Mouse (Mus musculus) hindbrain, postnatal 0 days (tissue): Measurements from ENCODE around the gene Psmd13. TPM values are rescaled to one million over a fixed set of nuclear protein-coding genes. Genes with fewer than 3 reads are reported as not detected.

Experiments used
- ATAC-seq: fragments of 200-750 bp; cut with Nextera tagmentation; 2 replicates; pipeline ENCODE4 v1.8.0; 2017; ENCODE audit warnings: mild to moderate bottlenecking, moderate TSS enrichment, moderate library complexity
- DNase-seq: peaks from one replicate; pipeline ENCODE4 v3.0.0-alpha.2; 2015; ENCODE audit warnings: low spot score
- H3K27ac ChIP-seq: fragments of 300-500 bp; sonication (generic); 2 replicates; pipeline ENCODE4 v1.5.1; 2014; ENCODE audit warnings: mild to moderate bottlenecking
- H3K27me3 ChIP-seq: fragments of 300-500 bp; sonication (generic); 2 replicates; pipeline ENCODE4 v1.6.1; 2014; ENCODE audit warnings: low read length, mixed read lengths; ENCODE audit not compliant: insufficient read depth
- H3K36me3 ChIP-seq: fragments of 300-500 bp; sonication (generic); 2 replicates; pipeline ENCODE4 v1.6.1; 2014; ENCODE audit warnings: low read length, mixed read lengths; ENCODE audit not compliant: insufficient read depth
- H3K4me1 ChIP-seq: fragments of 300-500 bp; sonication (generic); 2 replicates; pipeline ENCODE4 v1.6.1; 2014; ENCODE audit warnings: antibody characterized with exemption, low read length, mixed read lengths; ENCODE audit not compliant: insufficient read depth
- H3K4me2 ChIP-seq: fragments of 300-500 bp; sonication (generic); 2 replicates; pipeline ENCODE4 v1.6.1; 2014; ENCODE audit warnings: low read depth, mild to moderate bottlenecking, low read length, moderate library complexity, mixed read lengths
- H3K4me3 ChIP-seq: fragments of 300-500 bp; sonication (generic); 2 replicates; pipeline ENCODE4 v1.5.1; 2014; ENCODE audit warnings: low read length
- H3K9ac ChIP-seq: fragments of 300-500 bp; sonication (generic); replicated peaks from 2 replicates; pipeline ENCODE4 v1.6.1; 2014; ENCODE audit warnings: mild to moderate bottlenecking, low read length, moderate library complexity, mixed read lengths
- H3K9me3 ChIP-seq: fragments of 300-500 bp; sonication (generic); 2 replicates; pipeline ENCODE4 v1.6.1; 2016; ENCODE audit warnings: low read length, mixed read lengths
- CTCF ChIP-seq: IDR thresholded peaks from 2 replicates; pipeline ENCODE4 v1.5.1; 2016; ENCODE audit warnings: antibody characterized with exemption, control low read depth, low read depth
- WGBS: fragments of 180-500 bp; shearing (Covaris S2); extraction: QIAGEN DNeasy Blood & Tissue Kit; methylation state at CpG from one replicate; pipeline ENCODE4 v1.1.7; 2014; 5-methylcytosine and 5-hydroxymethylcytosine counted together
- polyA plus RNA-seq: library from polyadenylated mRNA; unstranded; fragments of >200 nt; fragmentation: Nextera tagmentation; extraction: Ambion mirVana; gene quantifications from 2 replicates; pipeline ENCODE4 v1.2.1, GENCODE M21; 2015
- total RNA-seq: library from RNA; depleted of rRNA; stranded (reverse); fragments of >200 nt; gene quantifications from 2 replicates; pipeline ENCODE4 v1.2.3, GENCODE M21; 2014; rRNA removed

The Psmd13 gene
- 104 and 113 TPM in 2 replicates for total RNA-seq
- polyA plus RNA-seq, result 259 and 275 TPM in 2 replicates

GRCm38 (mm10) chr7:140881696-140882468, at the start of gene Psmd13, which contains the start of gene Sirt3:
Gene Psmd13 (plus strand): TSS chr7:140881968.
Gene Sirt3 (minus strand): TSS chr7:140882309.
- Histone ChIP-seq H3K9ac (peak within 1 kb of the TSS; percentile 84), H3K9me3 (no peaks in the 10 kb centered on the region), H3K27me3 (no peaks in the 10 kb centered on the region), H3K4me1 (0 out of 2 replicates have a peak, but pooled peaks cover 6% of the 10 kb centered on the region), H3K4me3 (peak within 1 kb of the TSS; percentile 91), H3K27ac (peak within 1 kb of the TSS; percentile 90), H3K36me3 (peaks cover 17% of the 10 kb centered on the region; the same call in 1 of the 2 replicates), H3K4me2 (peak within 1 kb of the TSS; percentile 78)
- ATAC-seq (peak; percentile 96), DNase-seq (peak; percentile 98)
- WGBS, result under 1% methylated on average over 57 of the region's 59 CpGs
- no peak for TF ChIP-seq CTCF

GRCm38 (mm10) chr7:140833341-140833740, 48.4 kb upstream of the Psmd13 start:
- no peak overlapping the region for H3K4me3 ChIP-seq
- H3K36me3 ChIP-seq, result no peaks in the 10 kb centered on the region
- TF ChIP-seq CTCF, result no peak
- DNase-seq (no peak), ATAC-seq (no peak)
- H3K9ac ChIP-seq, result no peak overlapping the region
- no peaks in the 10 kb centered on the region for H3K27me3 ChIP-seq
- H3K9me3 ChIP-seq, result no peaks in the 10 kb centered on the region
- 80% methylated on average over 4 of the region's 4 CpGs for WGBS
- no peak overlapping the region for H3K4me2 ChIP-seq
- H3K27ac ChIP-seq, result no peak overlapping the region
- no peaks in the 10 kb centered on the region for H3K4me1 ChIP-seq

GRCm38 (mm10) chr7:140834968-140835757, 46.6 kb upstream of the Psmd13 start, which contains the start of gene Urah:
Gene Urah (plus strand): TSS chr7:140835018.
- no peaks in the 10 kb centered on the region for H3K36me3 ChIP-seq
- 51% methylated on average over 20 of the region's 20 CpGs for WGBS
- no peaks in the 10 kb centered on the region for H3K4me1 ChIP-seq
- DNase-seq (no peak), ATAC-seq (no peak)
- TF ChIP-seq CTCF, result no peak
- no peak within 1 kb of the TSS for H3K27ac ChIP-seq
- H3K9ac ChIP-seq, result no peak within 1 kb of the TSS
- no peak within 1 kb of the TSS for H3K4me3 ChIP-seq
- H3K27me3 ChIP-seq, result no peaks in the 10 kb centered on the region
- H3K4me2 ChIP-seq, result no peak within 1 kb of the TSS
- no peaks in the 10 kb centered on the region for H3K9me3 ChIP-seq

- Histone ChIP-seq H3K4me3 (no peak overlapping the region), H3K36me3 (no peaks in the 10 kb centered on the region), H3K9me3 (no peaks in the 10 kb centered on the region), H3K4me1 (no peaks in the 10 kb centered on the region), H3K27me3 (no peaks in the 10 kb centered on the region), H3K9ac (no peak overlapping the region), H3K4me2 (no peak overlapping the region), H3K27ac (no peak overlapping the region)
- 81% methylated on average over 2 of the region's 2 CpGs for WGBS
- TF ChIP-seq CTCF, result no peak
- DNase-seq, result no peak
- no peak for ATAC-seq
These were observed 46.0 kb upstream of the Psmd13 start for GRCm38 (mm10) chr7:140835758-140836087.

- no peak for DNase-seq
- no peaks in the 10 kb centered on the region for H3K9me3 ChIP-seq
- H3K27ac ChIP-seq, result no peak overlapping the region
- 83% methylated on average over 9 of the region's 9 CpGs for WGBS
- H3K9ac ChIP-seq, result no peak overlapping the region
- peaks cover under 1% of the 10 kb centered on the region; the same call in 1 of the 2 replicates for H3K27me3 ChIP-seq
- H3K4me2 ChIP-seq, result no peak overlapping the region
- H3K4me3 ChIP-seq, result no peak overlapping the region
- no peak for TF ChIP-seq CTCF
- H3K4me1 ChIP-seq, result no peaks in the 10 kb centered on the region
- H3K36me3 ChIP-seq, result no peaks in the 10 kb centered on the region
- no peak for ATAC-seq
These were observed 45.3 kb upstream of the Psmd13 start for GRCm38 (mm10) chr7:140836243-140837115.

GRCm38 (mm10) chr7:140839556-140839955, 42.2 kb upstream of the Psmd13 start:
- TF ChIP-seq CTCF, result no peak
- Histone ChIP-seq H3K4me3 (no peak overlapping the region), H3K27ac (no peak overlapping the region), H3K27me3 (peaks cover 4% of the 10 kb centered on the region; the same call in 1 of the 2 replicates), H3K36me3 (no peaks in the 10 kb centered on the region), H3K4me2 (no peak overlapping the region), H3K4me1 (no peaks in the 10 kb centered on the region), H3K9me3 (no peaks in the 10 kb centered on the region), H3K9ac (no peak overlapping the region)
- DNase-seq (no peak), ATAC-seq (no peak)
- 57% methylated on average over 5 of the region's 5 CpGs for WGBS
